Mouse (Mus musculus): Measurements from ENCODE around the gene Cnrip1. TPM values are rescaled to one million over a fixed set of nuclear protein-coding genes. Genes with fewer than 3 reads are reported as not detected.
"Not testable (repeated sequence)": the region's sequence is repeated elsewhere in the genome, so short reads cannot be mapped to it uniquely, and the experiment has no call there.

Gene Cnrip1
- total RNA-seq (2021) (10 to 100 TPM; 13.9 to 14.8 TPM), polyA plus RNA-seq (2012; rRNA removed) (20.7 and 24.6 TPM in 2 replicates)
- long read RNA-seq, transcript Cnrip1-201 (3 exons, 1,654 nt) = major isoform, 9 of 17 reads
- long read RNA-seq, partial matches to known transcripts = 0 of 17 reads
- long read RNA-seq, other reads (novel, unspliced or antisense) = 8 of 17 reads

GRCm38 (mm10) chr11:17051545-17052475 is at the start of gene Cnrip1, which contains the start of gene Plek:
Gene Cnrip1, plus strand, starts transcription at chr11:17051586.
Gene Plek, minus strand, starts transcription at chr11:17052381.
- DNase-seq = peak; percentile 79

- no peak for DNase-seq
Measured at GRCm38 (mm10) chr11:17002739-17003373, 48.5 kb upstream of the Cnrip1 start.

GRCm38 (mm10) chr11:17003757-17004156 is 47.6 kb upstream of the Cnrip1 start:
- no peak for DNase-seq

- peak; percentile 21 for DNase-seq
Measured at GRCm38 (mm10) chr11:17004899-17005846, 46.2 kb upstream of the Cnrip1 start.

GRCm38 (mm10) chr11:17006526-17006925 is 44.9 kb upstream of the Cnrip1 start:
- DNase-seq = not testable (repeated sequence)

- no peak for DNase-seq
Measured at GRCm38 (mm10) chr11:17007517-17008173, 43.7 kb upstream of the Cnrip1 start.

GRCm38 (mm10) chr11:17008498-17008941 is 42.9 kb upstream of the Cnrip1 start:
- no peak for DNase-seq

- no peak for DNase-seq
Measured at GRCm38 (mm10) chr11:17012948-17013347, 38.4 kb upstream of the Cnrip1 start.

GRCm38 (mm10) chr11:17019328-17019727 is 32.1 kb upstream of the Cnrip1 start:
- DNase-seq = no peak

- DNase-seq = no peak
Measured at GRCm38 (mm10) chr11:17023206-17023605, 28.2 kb upstream of the Cnrip1 start.

- no peak for DNase-seq
Measured at GRCm38 (mm10) chr11:17023984-17024383, 27.4 kb upstream of the Cnrip1 start.

- no peak for DNase-seq
Measured at GRCm38 (mm10) chr11:17045806-17046205, 5.6 kb upstream of the Cnrip1 start.

GRCm38 (mm10) chr11:17052476-17053049 is 1.2 kb downstream of the Cnrip1 start:
- DNase-seq = no peak

- DNase-seq = not testable (repeated sequence)
Measured at GRCm38 (mm10) chr11:17069360-17069759, 18.0 kb downstream of the Cnrip1 start.

- no peak for DNase-seq
Measured at GRCm38 (mm10) chr11:17075656-17076055, 24.3 kb downstream of the Cnrip1 start.

- DNase-seq = no peak
Measured at GRCm38 (mm10) chr11:17082086-17082485, 30.7 kb downstream of the Cnrip1 start.

GRCm38 (mm10) chr11:17082953-17083352 is 31.6 kb downstream of the Cnrip1 start:
- DNase-seq = peak; percentile 10

- no peak for DNase-seq
Measured at GRCm38 (mm10) chr11:17083455-17083854, 32.1 kb downstream of the Cnrip1 start.

GRCm38 (mm10) chr11:17083866-17084265 is 32.5 kb downstream of the Cnrip1 start:
- no peak for DNase-seq

- DNase-seq = no peak
Measured at GRCm38 (mm10) chr11:17086106-17086505, 34.7 kb downstream of the Cnrip1 start.

GRCm38 (mm10) chr11:17106936-17107335 is 55.5 kb downstream of the Cnrip1 start:
- no peak for DNase-seq
